Mouse (Mus musculus) myocyte (in vitro differentiated cells): ENCODE data around the gene Shc1. TPM values are rescaled to one million over a fixed set of nuclear protein-coding genes. Genes with fewer than 3 reads are reported as not detected.
A peak's percentile ranks its signal among the peaks of the same experiment; 100 is the strongest.

Source experiments
- H3K27me3 ChIP-seq: one replicate; pipeline ENCODE4 v1.6.1; 2011; ENCODE audit not compliant: control insufficient read depth, insufficient read depth, insufficient read length
- H3K36me3 ChIP-seq: one replicate; pipeline ENCODE4 v1.6.1; 2011; ENCODE audit not compliant: control insufficient read depth, insufficient read depth
- H3K4me2 ChIP-seq: one replicate; pipeline ENCODE4 v1.6.1; 2011; ENCODE audit warnings: low read depth, control low read depth
- H3K4me3 ChIP-seq: one replicate; pipeline ENCODE4 v1.5.1; 2011; ENCODE audit warnings: mild to moderate bottlenecking, control low read depth, moderate library complexity
- H3K79me2 ChIP-seq: one replicate; pipeline ENCODE4 v1.6.1; 2011; ENCODE audit not compliant: control insufficient read depth, insufficient read depth
- H3ac ChIP-seq: one replicate; pipeline ENCODE4 v1.6.1; 2011; ENCODE audit not compliant: control insufficient read depth, insufficient read length
- CEBPB ChIP-seq: IDR thresholded peaks from 2 replicates; pipeline ENCODE4 v1.6.1; 2011; ENCODE audit warnings: mild to moderate bottlenecking, moderate library complexity; ENCODE audit not compliant: poor library complexity, insufficient read depth, severe bottlenecking
- E2F4 ChIP-seq: IDR thresholded peaks from one replicate; pipeline ENCODE4 v1.6.1; 2011; ENCODE audit warnings: mild to moderate bottlenecking, control low read depth, moderate library complexity; ENCODE audit not compliant: insufficient read depth
- MAX ChIP-seq: IDR thresholded peaks from one replicate; pipeline ENCODE4 v1.6.1; 2011; ENCODE audit warnings: low read depth, mild to moderate bottlenecking, control low read depth
- MYOD1 ChIP-seq, 3 experiments: IDR thresholded peaks; one replicate each; pipeline ENCODE4 v1.6.1; 2011; ENCODE audit warnings: control low read depth in 2 of 3, low read depth in 2 of 3, mild to moderate bottlenecking in 2 of 3, moderate library complexity in 1 of 3; ENCODE audit not compliant: insufficient read length in 2 of 3, control insufficient read depth in 1 of 3
- MYOG ChIP-seq, 3 experiments: IDR thresholded peaks; one replicate each; pipeline ENCODE4 v1.6.1; 2011; ENCODE audit warnings: control low read depth in 2 of 3, low read depth in 2 of 3, mild to moderate bottlenecking in 2 of 3; ENCODE audit not compliant: insufficient read length in 2 of 3, control insufficient read depth in 1 of 3, insufficient read depth in 1 of 3
- POLR2A ChIP-seq: IDR thresholded peaks from one replicate; pipeline ENCODE4 v1.6.1; 2011; ENCODE audit warnings: low read depth, mild to moderate bottlenecking, control low read depth, moderate library complexity; ENCODE audit not compliant: insufficient read length
- POLR2AphosphoS2 ChIP-seq: IDR thresholded peaks from one replicate; pipeline ENCODE4 v1.6.1; 2011; ENCODE audit warnings: low read depth, control low read depth; ENCODE audit not compliant: insufficient read length
- REST ChIP-seq: IDR thresholded peaks from one replicate; pipeline ENCODE4 v1.6.1; 2011; ENCODE audit warnings: mild to moderate bottlenecking, control low read depth, moderate library complexity; ENCODE audit not compliant: insufficient read depth, insufficient read length
- SRF ChIP-seq: IDR thresholded peaks from one replicate; pipeline ENCODE4 v1.6.1; 2011; ENCODE audit warnings: low read depth; ENCODE audit not compliant: control insufficient read depth, insufficient read length
- TCF12 ChIP-seq: IDR thresholded peaks from one replicate; pipeline ENCODE4 v1.6.1; 2011; ENCODE audit warnings: mild to moderate bottlenecking, control low read depth; ENCODE audit not compliant: poor library complexity, insufficient read depth, severe bottlenecking
- TCF3 ChIP-seq: IDR thresholded peaks from one replicate; pipeline ENCODE4 v1.6.1; 2011; ENCODE audit warnings: low read depth, control low read depth; ENCODE audit not compliant: insufficient read length
- USF1 ChIP-seq: IDR thresholded peaks from one replicate; pipeline ENCODE4 v1.6.1; 2011; ENCODE audit warnings: low read depth, mild to moderate bottlenecking, control low read depth, moderate library complexity
- polyA plus RNA-seq: library from polyadenylated mRNA; unstranded; fragments of >200 nt; fragmentation: generic; extraction: Trizol; gene quantifications from one replicate; pipeline ENCODE4 v1.2.1, GENCODE M21; 2012; ENCODE audit warnings: missing spikeins

Shc1 gene
- polyA plus RNA-seq, 1 experiment = 95.5 TPM

DNA sequence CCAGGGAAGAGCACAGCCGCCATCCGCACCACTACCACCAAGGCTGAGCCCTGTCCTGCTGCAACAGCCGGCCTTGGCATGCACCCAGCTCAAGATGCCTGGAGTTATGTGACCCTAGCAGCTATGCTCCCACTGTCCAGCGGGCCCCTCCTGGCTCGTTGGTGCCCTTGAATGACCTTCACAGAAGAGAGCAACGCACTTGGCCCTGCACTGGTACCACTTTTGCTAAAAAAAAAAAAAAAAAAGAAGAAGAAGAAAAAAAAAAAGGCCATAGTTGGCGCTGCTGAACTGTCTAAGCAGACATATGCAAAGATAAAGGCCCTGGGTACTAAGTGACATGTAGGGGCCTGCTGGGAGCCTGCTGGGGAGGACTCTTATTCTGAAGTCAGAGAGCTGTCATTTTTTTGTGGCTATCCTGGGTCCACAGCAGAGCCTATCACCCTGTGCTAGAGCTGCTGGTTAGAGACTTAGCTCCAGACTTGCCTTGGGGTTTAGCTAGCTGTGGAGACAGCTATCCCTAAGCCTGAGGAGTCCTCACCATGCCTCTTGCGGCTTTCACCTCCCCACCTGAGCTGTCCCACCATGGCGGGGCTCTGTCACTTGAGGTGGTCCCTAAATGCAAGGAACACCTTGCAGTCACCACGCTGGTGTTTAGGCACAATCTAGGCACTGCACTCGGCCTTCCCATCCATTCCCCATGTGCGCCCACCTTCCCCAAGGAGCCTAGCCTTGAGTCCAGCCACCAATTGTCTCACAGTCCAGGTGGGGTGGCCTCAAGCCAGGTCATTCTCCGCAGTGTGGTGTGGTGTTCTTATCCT is 30.7 kb downstream of the Shc1 start:
- Histone ChIP-seq H3K79me2 (no peaks in the 10 kb centered on the region), H3ac (no peak overlapping the region), H3K4me2 (no peak overlapping the region), H3K27me3 (no peaks in the 10 kb centered on the region), H3K4me3 (no peak overlapping the region), H3K36me3 (peaks cover 12% of the 10 kb centered on the region)
- TF ChIP-seq MAX (no peak), POLR2AphosphoS2 (peak; percentile 64), TCF12 (no peak), POLR2A (peak; percentile 10)

- TF ChIP-seq POLR2A (no peak), CEBPB (no peak), MAX (no peak), POLR2AphosphoS2 (no peak), MYOD1 (IDR thresholded peaks at IDR 0.05; ENCODE audit: control insufficient read depth in 1 of 3, insufficient read length in 2 of 3, low read depth in 2 of 3) (no peak), SRF (no peak), E2F4 (no peak), TCF3 (no peak), REST (no peak), TCF12 (no peak), USF1 (no peak), MYOG (IDR thresholded peaks at IDR 0.05; ENCODE audit: control insufficient read depth in 1 of 3, insufficient read depth in 1 of 3, insufficient read length in 2 of 3, low read depth in 2 of 3) (no peak)
- H3K36me3 ChIP-seq = peaks cover 12% of the 10 kb centered on the region
- H3K79me2 ChIP-seq = no peaks in the 10 kb centered on the region
- H3K4me2 ChIP-seq = no peak overlapping the region
- no peak overlapping the region for H3K4me3 ChIP-seq
- no peak overlapping the region for H3ac ChIP-seq
- H3K27me3 ChIP-seq = no peaks in the 10 kb centered on the region
Observed at GRCm38 (mm10) chr3:89449541-89449940, 31.3 kb downstream of the Shc1 start.

GRCm38 (mm10) chr3:89451916-89452315 is 33.7 kb downstream of the Shc1 start:
- TF ChIP-seq TCF12 (no peak), TCF3 (no peak), MYOD1 (IDR thresholded peaks at IDR 0.05; ENCODE audit: control insufficient read depth in 1 of 3, insufficient read length in 2 of 3, low read depth in 2 of 3) (no peak), USF1 (no peak), CEBPB (no peak), POLR2A (no peak), POLR2AphosphoS2 (no peak), MAX (no peak), REST (no peak), E2F4 (no peak), SRF (no peak)
- H3K4me3 ChIP-seq = no peak overlapping the region
- H3K27me3 ChIP-seq = no peaks in the 10 kb centered on the region
- H3K4me2 ChIP-seq = no peak overlapping the region
- H3K79me2 ChIP-seq = no peaks in the 10 kb centered on the region
- H3ac ChIP-seq = no peak overlapping the region
- no peaks in the 10 kb centered on the region for H3K36me3 ChIP-seq

GRCm38 (mm10) chr3:89454401-89455177 is 36.3 kb downstream of the Shc1 start, which contains the start of gene Pmvk:
Gene Pmvk, plus strand, starts transcription at chr3:89454541.
- Histone ChIP-seq H3K27me3 (no peaks in the 10 kb centered on the region), H3K4me3 (no peak within 1 kb of the TSS), H3K79me2 (peaks cover 2% of the 10 kb centered on the region), H3K4me2 (no peak within 1 kb of the TSS), H3ac (no peak within 1 kb of the TSS), H3K36me3 (no peaks in the 10 kb centered on the region)
- TF ChIP-seq MAX = no peak
- TF ChIP-seq CEBPB = no peak
- no peak for TF ChIP-seq TCF3
- TF ChIP-seq SRF = no peak
- no peak for TF ChIP-seq E2F4
- TF ChIP-seq MYOD1 (IDR thresholded peaks at IDR 0.05; ENCODE audit: control insufficient read depth in 1 of 3, insufficient read length in 2 of 3, low read depth in 2 of 3) = no peak
- no peak for TF ChIP-seq POLR2A

- Histone ChIP-seq H3K27me3 (no peaks in the 10 kb centered on the region), H3ac (no peak overlapping the region), H3K4me3 (no peak overlapping the region), H3K79me2 (peaks cover 13% of the 10 kb centered on the region), H3K4me2 (no peak overlapping the region), H3K36me3 (no peaks in the 10 kb centered on the region)
- TF ChIP-seq USF1 = no peak
- no peak for TF ChIP-seq E2F4
- TF ChIP-seq TCF3 = no peak
- no peak for TF ChIP-seq POLR2AphosphoS2
- TF ChIP-seq POLR2A = no peak
- TF ChIP-seq TCF12 = no peak
Observed at GRCm38 (mm10) chr3:89455786-89456285, 37.6 kb downstream of the Shc1 start.
